Mouse (Mus musculus): ENCODE data around the gene Ltbp3.

The Ltbp3 gene

GRCm38 (mm10) chr19:5803041-5803880, 62.6 kb downstream of the Ltbp3 start:
- in situ Hi-C loops (cut with MboI, MseI) = no loop called here

GRCm38 (mm10) chr19:5803881-5804279, 63.2 kb downstream of the Ltbp3 start:
- in situ Hi-C loops (cut with MboI, MseI) = no loop called here

- in situ Hi-C loops (cut with MboI, MseI) = no loop called here
Measured at GRCm38 (mm10) chr19:5804371-5804899, 63.7 kb downstream of the Ltbp3 start.

- in situ Hi-C loops (cut with MboI, MseI) = no loop called here
Measured at GRCm38 (mm10) chr19:5806051-5806808, 65.5 kb downstream of the Ltbp3 start.

- in situ Hi-C loops (cut with MboI, MseI) = no loop called here
Measured at GRCm38 (mm10) chr19:5806809-5807205, 66.1 kb downstream of the Ltbp3 start.

- in situ Hi-C loops (cut with MboI, MseI) = no loop called here
Measured at GRCm38 (mm10) chr19:5807740-5808139, 67.0 kb downstream of the Ltbp3 start.

Data from T-helper 17 cell (primary cell).